Mouse (Mus musculus): ENCODE data around the gene Nebl. TPM values are rescaled to one million over a fixed set of nuclear protein-coding genes. Genes with fewer than 3 reads are reported as not detected.

The Nebl gene
- polyA plus RNA-seq, 1 experiment, result 0.01 TPM

- Histone ChIP-seq H3K36me3 (ENCODE audit: control insufficient read depth) (no peaks in the 10 kb centered on the region), H3K27me3 (ENCODE audit: control insufficient read depth) (no peaks in the 10 kb centered on the region), H3K9me3 (ENCODE audit: control insufficient read depth, low read length) (no peaks in the 10 kb centered on the region), H3K4me1 (ENCODE audit: control insufficient read depth) (no peaks in the 10 kb centered on the region), H3K4me3 (replicated peaks) (no peak overlapping the region)
- TF ChIP-seq TAL1 (IDR thresholded peaks at IDR 0.05; ENCODE audit: low read length) (no peak), GATA1 (IDR thresholded peaks at IDR 0.05; ENCODE audit: low read length) (no peak)
Measured at GRCm38 (mm10) chr2:17413496-17414268, 317.6 kb downstream of the Nebl start.

DNA sequence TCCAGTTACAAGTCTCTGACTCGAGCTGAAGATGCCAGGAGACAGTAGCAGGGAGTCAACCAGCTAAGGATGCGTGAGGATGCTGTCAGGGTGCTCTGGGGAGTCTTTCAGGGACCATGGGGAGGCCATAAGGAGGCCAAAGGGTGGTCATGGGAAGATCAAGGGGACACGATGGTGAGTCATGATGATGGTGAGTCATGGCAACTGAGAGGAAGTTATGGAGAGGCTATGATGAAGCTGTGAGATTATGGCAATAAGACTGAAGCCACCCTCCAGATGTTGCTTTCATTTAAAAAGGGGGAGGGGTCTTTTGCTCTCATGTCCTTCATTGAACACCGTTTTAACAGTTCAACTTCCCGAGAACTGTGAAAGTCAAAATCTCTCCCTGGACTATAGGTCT lies 322.0 kb downstream of the Nebl start:
- Histone ChIP-seq H3K36me3 (ENCODE audit: control insufficient read depth) (no peaks in the 10 kb centered on the region), H3K9me3 (ENCODE audit: control insufficient read depth, low read length) (no peaks in the 10 kb centered on the region), H3K4me3 (replicated peaks) (no peak overlapping the region), H3K27me3 (ENCODE audit: control insufficient read depth) (no peaks in the 10 kb centered on the region), H3K4me1 (ENCODE audit: control insufficient read depth) (no peaks in the 10 kb centered on the region)
- no peak for TF ChIP-seq GATA1 (IDR thresholded peaks at IDR 0.05; ENCODE audit: low read length)
- TF ChIP-seq TAL1 (IDR thresholded peaks at IDR 0.05; ENCODE audit: low read length), result no peak

DNA sequence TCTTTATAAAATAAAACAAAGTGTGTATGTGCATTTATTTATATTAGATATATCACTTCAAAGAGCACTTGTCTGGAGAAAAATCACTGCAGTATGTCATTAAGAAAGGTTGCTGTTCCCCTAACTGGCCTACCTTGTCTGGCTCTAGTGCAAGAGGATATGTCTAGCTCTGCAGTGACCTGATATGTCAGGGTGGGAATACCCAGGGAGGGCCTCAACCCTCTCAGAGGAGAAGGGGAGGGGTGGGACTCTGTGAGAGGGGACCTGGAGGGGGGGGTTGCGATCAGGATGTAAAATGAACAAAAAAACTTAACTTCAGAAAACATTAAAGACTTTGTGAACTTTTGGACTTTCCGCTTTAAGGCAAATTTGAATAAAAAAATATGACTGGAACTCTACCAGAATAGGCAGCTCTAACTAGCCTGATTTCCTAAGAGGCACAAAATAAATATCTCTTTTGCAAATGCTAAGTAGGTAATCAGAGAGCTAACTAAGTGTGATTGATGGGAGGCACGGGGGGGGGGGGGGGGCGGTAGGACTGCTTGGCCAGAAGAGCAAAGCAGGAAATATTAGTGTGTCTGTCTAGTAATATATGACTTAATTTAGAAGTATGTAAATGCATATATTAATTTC lies 325.2 kb downstream of the Nebl start:
- no peaks in the 10 kb centered on the region for H3K9me3 ChIP-seq (ENCODE audit: control insufficient read depth, low read length)
- no peak overlapping the region for H3K4me3 ChIP-seq (replicated peaks)
- no peaks in the 10 kb centered on the region for H3K27me3 ChIP-seq (ENCODE audit: control insufficient read depth)
- TF ChIP-seq GATA1 (IDR thresholded peaks at IDR 0.05; ENCODE audit: low read length) (no peak), TAL1 (IDR thresholded peaks at IDR 0.05; ENCODE audit: low read length) (no peak)
- H3K36me3 ChIP-seq (ENCODE audit: control insufficient read depth), result no peaks in the 10 kb centered on the region
- no peaks in the 10 kb centered on the region for H3K4me1 ChIP-seq (ENCODE audit: control insufficient read depth)

GRCm38 (mm10) chr2:17402511-17402910 lies 328.8 kb downstream of the Nebl start:
- Histone ChIP-seq H3K36me3 (ENCODE audit: control insufficient read depth) (no peaks in the 10 kb centered on the region), H3K27me3 (ENCODE audit: control insufficient read depth) (no peaks in the 10 kb centered on the region), H3K4me3 (replicated peaks) (no peak overlapping the region), H3K9me3 (ENCODE audit: control insufficient read depth, low read length) (no peaks in the 10 kb centered on the region), H3K4me1 (ENCODE audit: control insufficient read depth) (no peaks in the 10 kb centered on the region)
- no peak for TF ChIP-seq GATA1 (IDR thresholded peaks at IDR 0.05; ENCODE audit: low read length)

GRCm38 (mm10) chr2:17396235-17396634 lies 335.0 kb downstream of the Nebl start:
- TF ChIP-seq GATA1 (IDR thresholded peaks at IDR 0.05; ENCODE audit: low read length) (no peak), TAL1 (IDR thresholded peaks at IDR 0.05; ENCODE audit: low read length) (no peak)
- Histone ChIP-seq H3K4me1 (ENCODE audit: control insufficient read depth) (no peaks in the 10 kb centered on the region), H3K27me3 (ENCODE audit: control insufficient read depth) (no peaks in the 10 kb centered on the region), H3K9me3 (ENCODE audit: control insufficient read depth, low read length) (no peaks in the 10 kb centered on the region), H3K36me3 (ENCODE audit: control insufficient read depth) (no peaks in the 10 kb centered on the region), H3K4me3 (replicated peaks) (no peak overlapping the region)

DNA sequence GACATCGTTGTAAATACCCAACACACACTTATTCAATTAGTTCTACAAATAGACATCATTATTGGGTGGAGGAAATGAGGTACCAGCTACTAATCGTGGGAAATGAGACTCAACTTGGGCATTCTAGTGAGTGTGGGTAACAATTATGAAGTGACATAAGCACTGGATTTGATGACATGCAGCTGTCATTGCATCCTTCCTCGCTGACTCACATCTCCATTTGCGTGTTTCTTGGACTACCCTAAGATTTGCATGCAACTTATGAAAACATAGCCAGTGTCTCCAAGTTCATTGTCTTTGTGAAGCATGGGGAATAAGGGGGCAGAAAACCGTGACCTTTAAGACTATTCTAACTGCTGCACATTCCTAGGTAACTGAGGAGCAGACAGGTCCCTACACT lies 339.9 kb downstream of the Nebl start:
- H3K36me3 ChIP-seq (ENCODE audit: control insufficient read depth), result no peaks in the 10 kb centered on the region
- H3K4me1 ChIP-seq (ENCODE audit: control insufficient read depth), result no peaks in the 10 kb centered on the region
- H3K4me3 ChIP-seq (replicated peaks), result no peak overlapping the region
- no peaks in the 10 kb centered on the region for H3K9me3 ChIP-seq (ENCODE audit: control insufficient read depth, low read length)
- H3K27me3 ChIP-seq (ENCODE audit: control insufficient read depth), result no peaks in the 10 kb centered on the region
- TF ChIP-seq GATA1 (IDR thresholded peaks at IDR 0.05; ENCODE audit: low read length) (no peak), TAL1 (IDR thresholded peaks at IDR 0.05; ENCODE audit: low read length) (no peak)

- Histone ChIP-seq H3K4me1 (ENCODE audit: control insufficient read depth) (no peaks in the 10 kb centered on the region), H3K27me3 (ENCODE audit: control insufficient read depth) (no peaks in the 10 kb centered on the region), H3K36me3 (ENCODE audit: control insufficient read depth) (no peaks in the 10 kb centered on the region), H3K4me3 (replicated peaks) (no peak overlapping the region), H3K9me3 (ENCODE audit: control insufficient read depth, low read length) (no peaks in the 10 kb centered on the region)
- TF ChIP-seq TAL1 (IDR thresholded peaks at IDR 0.05; ENCODE audit: low read length) (no peak), GATA1 (IDR thresholded peaks at IDR 0.05; ENCODE audit: low read length) (no peak)
Measured at GRCm38 (mm10) chr2:17390513-17391200, 340.6 kb downstream of the Nebl start.

GRCm38 (mm10) chr2:17389886-17390285 lies 341.4 kb downstream of the Nebl start:
- no peaks in the 10 kb centered on the region for H3K36me3 ChIP-seq (ENCODE audit: control insufficient read depth)
- H3K4me3 ChIP-seq (replicated peaks), result no peak overlapping the region
- no peaks in the 10 kb centered on the region for H3K27me3 ChIP-seq (ENCODE audit: control insufficient read depth)
- no peak for TF ChIP-seq TAL1 (IDR thresholded peaks at IDR 0.05; ENCODE audit: low read length)
- TF ChIP-seq GATA1 (IDR thresholded peaks at IDR 0.05; ENCODE audit: low read length), result no peak
- H3K9me3 ChIP-seq (ENCODE audit: control insufficient read depth, low read length), result no peaks in the 10 kb centered on the region
- H3K4me1 ChIP-seq (ENCODE audit: control insufficient read depth), result no peaks in the 10 kb centered on the region

DNA sequence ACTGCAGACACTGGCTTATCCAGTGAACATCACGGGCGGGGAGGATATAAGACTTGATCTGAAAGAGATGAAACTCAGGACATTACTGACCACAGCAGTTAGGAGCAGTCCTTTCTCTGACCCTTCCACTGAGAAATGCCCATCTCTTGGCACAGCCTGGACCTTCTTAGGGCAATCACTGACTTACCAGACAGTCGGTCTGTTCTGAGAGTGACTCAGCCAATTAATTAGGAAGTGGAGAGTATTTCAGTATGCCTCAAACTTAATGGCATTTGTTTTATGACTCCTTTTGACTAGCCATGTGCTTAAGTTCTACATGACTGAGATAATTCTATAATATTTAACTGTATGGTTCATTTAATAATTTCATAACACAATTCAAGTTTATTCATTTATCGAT lies 341.9 kb downstream of the Nebl start:
- Histone ChIP-seq H3K27me3 (ENCODE audit: control insufficient read depth) (no peaks in the 10 kb centered on the region), H3K36me3 (ENCODE audit: control insufficient read depth) (no peaks in the 10 kb centered on the region), H3K4me1 (ENCODE audit: control insufficient read depth) (no peaks in the 10 kb centered on the region), H3K9me3 (ENCODE audit: control insufficient read depth, low read length) (no peaks in the 10 kb centered on the region), H3K4me3 (replicated peaks) (no peak overlapping the region)
- no peak for TF ChIP-seq GATA1 (IDR thresholded peaks at IDR 0.05; ENCODE audit: low read length)
- TF ChIP-seq TAL1 (IDR thresholded peaks at IDR 0.05; ENCODE audit: low read length), result no peak

Measured in erythroblast, embryonic 14.5 days (primary cell).